Mouse (Mus musculus): ENCODE measurements around the gene Slc34a2.

DNA sequence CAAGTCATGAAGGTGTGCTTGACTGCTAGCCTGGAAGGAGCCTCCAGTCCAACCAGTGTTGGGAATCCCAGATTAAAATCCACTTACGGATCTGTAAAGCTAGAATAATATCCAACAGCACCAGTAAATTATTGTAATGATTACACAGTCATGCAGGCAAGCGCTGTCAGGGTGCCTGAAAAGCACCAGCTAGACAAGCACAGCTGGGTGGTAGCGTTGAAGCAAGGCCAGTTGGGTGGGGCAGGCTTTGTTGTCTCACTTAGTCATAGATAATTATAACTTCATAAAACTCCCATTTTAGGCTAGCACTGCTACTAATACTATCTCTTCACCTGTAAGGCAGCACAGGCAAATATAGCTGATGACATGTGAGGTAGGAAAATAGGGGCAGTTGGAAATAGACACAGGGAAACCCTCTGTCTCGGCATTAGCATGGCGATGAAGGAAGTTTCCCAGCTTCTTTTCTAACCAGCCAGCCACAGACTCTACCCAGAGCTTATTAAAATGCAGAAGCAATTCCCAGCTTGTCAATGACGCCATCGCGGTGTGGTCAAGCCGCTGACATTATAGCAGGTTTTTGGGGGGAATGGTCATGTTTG, 23.8 kb downstream of the Slc34a2 start:
- TF ChIP-seq CTCF (conservative IDR thresholded peaks at IDR 0.05; ENCODE audit: low read length) (no peak), POU5F1 (IDR thresholded peaks at IDR 0.05; ENCODE audit: borderline replicate concordance, low read length) (no peak)

All from E14TG2a.4 (cell line).